Mouse (Mus musculus) stomach, postnatal 0 days (tissue): Measurements from ENCODE around the gene Ccdc136. TPM values are rescaled to one million over a fixed set of nuclear protein-coding genes. Genes with fewer than 3 reads are reported as not detected.
A peak's percentile ranks its signal among the peaks of the same experiment; 100 is the strongest.

Source experiments
- ATAC-seq: fragments of 200-750 bp; cut with Nextera tagmentation; 2 replicates; pipeline ENCODE4 v1.8.0; 2017; ENCODE audit not compliant: low FRiP score, low TSS enrichment
- DNase-seq: peaks from one replicate; pipeline ENCODE4 v3.0.0-alpha.2; 2016; ENCODE audit warnings: low spot score
- H3K27ac ChIP-seq: fragments of 300-500 bp; sonication (generic); replicated peaks from 2 replicates; pipeline ENCODE4 v1.5.1; 2014; ENCODE audit warnings: mild to moderate bottlenecking, control low read depth
- H3K27me3 ChIP-seq: fragments of 300-500 bp; sonication (generic); 2 replicates; pipeline ENCODE4 v1.6.1; 2014; ENCODE audit warnings: low read length; ENCODE audit not compliant: control insufficient read depth, insufficient read depth
- H3K36me3 ChIP-seq: fragments of 300-500 bp; sonication (generic); 2 replicates; pipeline ENCODE4 v1.6.1; 2014; ENCODE audit warnings: low read length, mixed read lengths; ENCODE audit not compliant: control insufficient read depth, insufficient read depth
- H3K4me1 ChIP-seq: fragments of 300-500 bp; sonication (generic); replicated peaks from 2 replicates; pipeline ENCODE4 v1.6.1; 2014; ENCODE audit warnings: antibody characterized with exemption; ENCODE audit not compliant: control insufficient read depth, insufficient read depth
- H3K4me2 ChIP-seq: fragments of 300-500 bp; sonication (generic); replicated peaks from 2 replicates; pipeline ENCODE4 v1.6.1; 2014; ENCODE audit warnings: low read depth, mild to moderate bottlenecking, control low read depth, moderate library complexity
- H3K4me3 ChIP-seq: fragments of 300-500 bp; sonication (generic); 2 replicates; pipeline ENCODE4 v1.5.1; 2014; ENCODE audit warnings: low read depth, low read length, control low read depth
- H3K9ac ChIP-seq: fragments of 300-500 bp; sonication (generic); 2 replicates; pipeline ENCODE4 v1.6.1; 2014; ENCODE audit warnings: mild to moderate bottlenecking, low read length, control low read depth, mixed read lengths
- H3K9me3 ChIP-seq: fragments of 300-500 bp; sonication (generic); 2 replicates; pipeline ENCODE4 v1.6.1; 2016; ENCODE audit warnings: low read length; ENCODE audit not compliant: control insufficient read depth
- CTCF ChIP-seq: IDR thresholded peaks from 2 replicates; pipeline ENCODE4 v1.5.1; 2016; ENCODE audit warnings: antibody characterized with exemption, low read depth, mild to moderate bottlenecking, moderate library complexity
- EP300 ChIP-seq: optimal IDR thresholded peaks from 2 replicates; pipeline ENCODE3; 2016; ENCODE audit warnings: antibody characterized with exemption
- WGBS: fragments of 180-500 bp; shearing (Covaris S2); extraction: QIAGEN DNeasy Blood & Tissue Kit; methylation state at CpG from one replicate; pipeline ENCODE4 v1.1.7; 2014; 5-methylcytosine and 5-hydroxymethylcytosine counted together
- polyA plus RNA-seq: library from polyadenylated mRNA; unstranded; fragments of >200 nt; fragmentation: Nextera tagmentation; extraction: Ambion mirVana; gene quantifications from 2 replicates; pipeline ENCODE4 v1.2.1, GENCODE M21; 2015

Ccdc136 gene
- polyA plus RNA-seq, 1 experiment from 2014 or later = 12.6 TPM

DNA sequence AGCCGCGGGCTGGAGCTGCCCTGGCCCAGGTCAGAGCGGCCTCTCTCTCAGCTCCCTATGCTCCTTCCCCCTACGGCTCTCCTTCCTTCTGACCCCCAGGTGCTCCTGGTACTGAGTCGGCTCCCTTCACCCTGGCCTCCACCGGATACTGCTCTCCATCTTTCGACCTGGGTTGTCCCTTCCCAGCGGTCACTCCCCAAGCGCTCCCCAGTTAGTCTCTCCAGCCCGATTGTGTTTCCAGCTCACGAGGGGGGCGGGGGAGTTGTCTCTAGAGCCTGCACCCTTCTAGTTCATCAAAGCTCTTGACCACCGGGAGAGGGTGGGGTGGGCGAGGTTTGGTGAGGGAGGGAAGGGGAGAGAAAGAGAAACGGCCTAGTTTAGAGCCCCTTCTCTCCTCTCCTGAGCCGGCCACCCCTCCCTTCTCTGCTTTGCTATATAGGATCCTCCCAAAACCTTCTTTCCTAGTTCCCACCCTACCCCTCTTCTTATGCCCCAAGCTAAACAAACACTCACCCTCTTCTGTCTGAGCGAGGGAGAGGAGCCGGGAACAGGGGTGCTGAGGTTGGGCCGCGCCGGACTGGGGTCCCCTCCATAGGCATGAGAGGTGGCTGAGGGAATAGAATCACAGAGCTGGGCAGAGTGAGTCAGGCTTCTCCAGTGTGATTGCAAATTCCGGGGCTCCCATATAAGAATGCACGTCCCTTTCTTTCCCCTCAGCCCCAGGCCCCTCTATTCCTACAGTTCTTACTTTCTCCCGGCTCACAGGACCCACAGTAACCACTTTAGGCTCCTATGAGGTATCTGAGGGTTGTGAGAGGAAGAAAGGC lies 818 bp downstream of the Ccdc136 start:
- H3K27ac ChIP-seq = peak overlapping the region; percentile 45; the same call in 1 of the 2 replicates
- TF ChIP-seq CTCF (no peak), EP300 (no peak)
- peak overlapping the region; percentile 61 for H3K9ac ChIP-seq
- DNase-seq = peak; percentile 21
- H3K4me3 ChIP-seq = peak overlapping the region; percentile 60
- peak; percentile 67 for ATAC-seq
- H3K9me3 ChIP-seq = no peaks in the 10 kb centered on the region
- 0 out of 2 replicates have a peak, but pooled peaks cover 2% of the 10 kb centered on the region for H3K4me1 ChIP-seq
- no peaks in the 10 kb centered on the region for H3K27me3 ChIP-seq
- peak overlapping the region; percentile 88 for H3K4me2 ChIP-seq
- 5% methylated on average over 22 of the region's 24 CpGs for WGBS
- no peaks in the 10 kb centered on the region for H3K36me3 ChIP-seq

DNA sequence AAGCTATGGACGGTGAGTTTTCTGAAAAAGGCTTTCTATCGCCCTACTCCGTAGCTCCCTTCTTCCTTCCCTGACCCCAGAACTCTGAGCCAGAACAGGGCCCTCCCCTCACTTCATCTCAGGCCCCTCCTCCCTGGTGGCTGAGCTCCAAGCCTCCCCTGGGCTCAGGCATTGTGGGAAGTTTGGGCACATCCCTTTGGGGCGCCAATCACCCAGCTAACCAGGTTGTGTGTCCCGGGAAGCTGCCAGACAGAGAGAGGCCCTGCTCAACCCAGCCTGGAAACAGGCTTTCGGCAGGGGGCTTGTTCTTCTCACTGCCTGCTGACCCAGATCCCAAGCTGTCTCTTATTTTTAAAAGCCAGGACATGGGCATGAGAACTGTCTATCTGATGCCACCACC lies 1.5 kb downstream of the Ccdc136 start:
- TF ChIP-seq CTCF = no peak
- TF ChIP-seq EP300 = no peak
- H3K36me3 ChIP-seq = no peaks in the 10 kb centered on the region
- H3K4me1 ChIP-seq = 0 out of 2 replicates have a peak, but pooled peaks cover 2% of the 10 kb centered on the region

DNA sequence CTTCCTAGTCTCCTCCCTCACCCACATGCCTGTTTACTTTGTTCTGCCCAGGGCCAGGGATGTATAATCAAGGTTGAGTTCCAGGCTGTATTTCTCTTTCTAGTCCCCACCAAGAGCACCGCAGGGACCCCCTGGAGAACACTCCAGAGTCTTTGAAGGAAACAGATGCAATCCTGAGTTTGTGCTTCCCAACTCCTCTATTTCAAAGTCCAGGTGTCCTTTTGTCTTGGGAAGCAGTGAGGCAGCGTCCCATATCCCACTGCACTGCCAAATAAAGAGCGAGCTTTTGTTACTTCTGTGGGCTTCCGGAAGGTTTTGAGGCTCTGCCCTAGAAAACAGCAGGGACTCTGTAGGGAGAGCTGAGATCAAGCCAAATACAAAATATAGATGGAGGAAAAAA lies 3.7 kb downstream of the Ccdc136 start:
- no peak overlapping the region for H3K4me3 ChIP-seq
- no peak for DNase-seq
- H3K4me1 ChIP-seq = 0 out of 2 replicates have a peak, but pooled peaks cover 2% of the 10 kb centered on the region
- 79% methylated on average over 4 of the region's 4 CpGs for WGBS
- no peak for ATAC-seq
- H3K4me2 ChIP-seq = no peak overlapping the region
- H3K9me3 ChIP-seq = no peaks in the 10 kb centered on the region
- no peaks in the 10 kb centered on the region for H3K36me3 ChIP-seq
- H3K27ac ChIP-seq = no peak overlapping the region
- no peaks in the 10 kb centered on the region for H3K27me3 ChIP-seq
- H3K9ac ChIP-seq = no peak overlapping the region
- TF ChIP-seq CTCF (no peak), EP300 (no peak)

More for the DNA sequence above, 1.5 kb downstream of the Ccdc136 start:
- ATAC-seq (no peak), DNase-seq (peak; percentile 19)
- H3K9me3 ChIP-seq = no peaks in the 10 kb centered on the region
- no peak overlapping the region for H3K9ac ChIP-seq
- H3K4me2 ChIP-seq = peak overlapping the region; percentile 88
- H3K27ac ChIP-seq = 0 out of 2 replicates have a peak overlapping the region, but pooled peaks have one; percentile 45
- WGBS = 17% methylated on average over 6 of the region's 6 CpGs
- H3K4me3 ChIP-seq = peak overlapping the region; percentile 60
- no peaks in the 10 kb centered on the region for H3K27me3 ChIP-seq

DNA sequence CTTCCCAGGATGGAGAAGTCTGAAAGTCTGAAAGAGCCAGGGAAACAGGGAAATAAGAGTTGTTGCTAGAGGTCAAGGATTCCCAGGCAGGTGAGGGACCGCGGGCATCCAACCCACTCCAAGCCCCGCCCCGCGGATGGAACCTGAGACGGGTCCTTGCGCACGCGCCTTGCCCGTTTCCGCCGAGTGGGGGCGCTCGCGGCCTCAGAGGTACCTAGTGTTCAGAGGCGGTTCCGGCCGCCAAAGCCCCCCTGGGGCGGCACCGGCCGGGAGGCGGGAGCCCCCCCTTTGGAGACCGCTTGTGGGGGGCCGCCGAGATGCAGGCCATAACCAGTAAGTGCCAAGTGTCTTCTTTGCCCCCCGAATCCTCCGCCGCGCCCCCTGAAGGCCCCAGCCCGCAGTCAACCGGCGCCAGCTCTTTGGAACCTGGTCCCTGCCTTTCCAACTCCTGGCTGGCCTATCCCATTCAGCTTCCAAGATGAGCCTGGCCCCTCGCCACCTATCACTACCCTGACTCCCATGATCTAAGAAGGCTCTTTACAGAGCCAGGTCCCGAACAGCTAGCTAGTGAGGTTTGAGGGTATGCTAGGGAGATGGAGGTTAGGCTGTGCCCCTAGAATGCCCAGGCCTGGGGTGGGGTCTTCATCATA lies 6.7 kb downstream of the Ccdc136 start:
- no peak overlapping the region for H3K4me3 ChIP-seq
- 8% methylated on average over 27 of the region's 34 CpGs for WGBS
- TF ChIP-seq CTCF (peak; percentile 45), EP300 (no peak)
- H3K9me3 ChIP-seq = no peaks in the 10 kb centered on the region
- peak overlapping the region; percentile 37; the same call in 1 of the 2 replicates for H3K4me2 ChIP-seq
- ATAC-seq (no peak), DNase-seq (peak; percentile 42)
- no peak overlapping the region for H3K27ac ChIP-seq
- no peaks in the 10 kb centered on the region for H3K4me1 ChIP-seq
- H3K27me3 ChIP-seq = no peaks in the 10 kb centered on the region
- no peak overlapping the region for H3K9ac ChIP-seq
- no peaks in the 10 kb centered on the region for H3K36me3 ChIP-seq

DNA sequence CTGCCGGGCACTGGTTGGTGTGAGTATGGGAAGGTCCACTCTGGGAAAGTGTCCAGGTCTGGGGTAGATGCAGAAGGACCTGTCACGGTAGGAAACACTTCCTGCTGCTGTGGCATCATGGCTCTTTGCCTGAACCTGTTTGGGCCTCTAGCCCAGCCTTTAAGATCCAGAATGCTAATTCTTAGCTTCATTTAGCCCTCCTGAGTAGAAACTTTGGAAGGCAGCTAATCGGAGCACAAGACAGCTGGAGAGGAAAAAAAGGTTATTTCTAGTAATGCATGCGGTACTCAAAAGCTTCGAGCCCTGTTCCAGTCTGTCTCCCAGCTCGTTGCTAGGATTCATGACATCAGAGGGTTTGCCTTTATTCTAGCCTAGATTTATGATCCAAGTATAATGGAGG lies 10.3 kb downstream of the Ccdc136 start:
- Histone ChIP-seq H3K4me2 (no peak overlapping the region), H3K27me3 (no peaks in the 10 kb centered on the region), H3K9me3 (no peaks in the 10 kb centered on the region), H3K9ac (no peak overlapping the region), H3K27ac (no peak overlapping the region), H3K4me1 (no peaks in the 10 kb centered on the region), H3K36me3 (no peaks in the 10 kb centered on the region; the same call in 1 of the 2 replicates), H3K4me3 (no peak overlapping the region)
- DNase-seq (no peak), ATAC-seq (no peak)
- 68% methylated on average over 6 of the region's 6 CpGs for WGBS
- no peak for TF ChIP-seq CTCF
